Mouse (Mus musculus): ENCODE data around the gene Prdm16. TPM values are rescaled to one million over a fixed set of nuclear protein-coding genes. Genes with fewer than 3 reads are reported as not detected.

Prdm16 gene
- polyA plus RNA-seq, 2 experiments from 2014 or later = 0.41 to 4.1 TPM

DNA sequence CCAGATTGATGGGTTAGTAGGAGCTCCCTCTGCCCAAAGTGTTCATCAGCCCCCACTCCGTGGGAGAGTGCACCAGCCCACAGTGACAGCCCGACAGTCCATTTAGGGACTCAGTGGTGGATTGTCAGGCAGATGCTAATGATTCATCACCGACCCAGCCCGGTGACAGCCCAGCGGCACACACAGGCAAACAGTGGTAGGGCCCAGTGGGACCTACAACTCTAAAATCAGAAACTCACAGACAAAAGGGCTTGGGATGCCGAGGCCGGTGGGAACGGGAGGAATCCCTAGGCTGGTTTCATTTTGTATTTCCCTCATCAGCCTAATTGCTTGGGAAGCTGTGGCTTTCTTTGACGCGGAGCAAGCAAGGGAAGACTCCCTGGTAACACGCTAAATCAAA, 80.3 kb downstream of the Prdm16 start:
- no peak for ATAC-seq

- ATAC-seq = no peak
Measured at GRCm38 (mm10) chr4:154549961-154550393, 86.7 kb downstream of the Prdm16 start.

GRCm38 (mm10) chr4:154549497-154549896, 87.2 kb downstream of the Prdm16 start:
- ATAC-seq = no peak

DNA sequence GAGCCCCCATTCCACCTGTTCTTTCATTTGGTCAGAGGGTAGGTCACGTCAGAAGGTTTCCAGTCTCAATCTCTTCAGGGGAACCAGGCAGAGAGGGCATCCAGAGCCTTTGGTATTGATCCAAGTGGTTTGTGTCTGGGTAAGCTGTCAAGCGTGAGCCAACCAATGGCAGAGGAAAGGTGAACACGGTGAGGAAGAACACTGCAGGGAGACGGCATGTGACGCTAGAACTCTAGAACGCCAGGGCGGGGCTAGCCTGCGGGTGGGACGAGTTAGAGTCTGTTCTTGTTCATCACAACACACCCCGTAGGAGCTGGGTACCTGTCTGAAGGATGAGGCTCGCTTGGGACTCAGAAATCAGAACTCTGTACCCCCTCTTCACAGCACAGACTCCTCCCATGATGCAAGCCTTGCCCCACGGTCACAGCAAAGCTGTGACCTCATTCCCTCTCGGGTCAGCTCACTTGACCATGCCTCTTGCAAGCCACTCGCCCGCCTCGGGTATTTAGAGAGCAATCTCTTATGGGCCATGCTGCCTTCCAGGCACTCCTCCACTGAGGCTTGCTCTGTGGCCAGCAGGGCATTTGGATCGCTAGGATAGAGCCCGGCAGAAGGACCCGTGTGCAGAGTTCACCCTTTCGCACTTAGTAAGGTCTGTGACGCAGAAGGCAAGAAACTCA, 89.4 kb downstream of the Prdm16 start:
- no peak for ATAC-seq

DNA sequence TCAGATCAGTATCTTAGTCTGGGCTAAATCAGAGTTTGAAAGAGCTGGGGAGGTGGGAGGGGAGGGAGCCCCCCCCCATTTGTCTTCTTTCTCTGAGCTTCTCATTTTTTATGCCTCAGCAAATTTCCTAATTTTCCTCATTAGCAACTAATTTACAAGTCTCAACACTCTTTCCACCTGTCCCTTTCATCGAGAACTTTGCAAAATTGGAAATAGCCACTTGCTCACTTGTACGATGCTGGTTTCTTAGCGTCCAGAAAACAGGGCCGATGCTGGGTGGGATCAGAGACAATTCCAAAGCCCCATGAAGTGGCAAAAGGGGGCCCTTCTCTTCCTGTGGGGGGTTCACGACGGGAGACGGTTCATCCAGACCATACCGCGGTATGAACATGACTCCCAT, 91.4 kb downstream of the Prdm16 start:
- ATAC-seq = no peak

- ATAC-seq = no peak
Measured at GRCm38 (mm10) chr4:154543921-154544320, 92.8 kb downstream of the Prdm16 start.

DNA sequence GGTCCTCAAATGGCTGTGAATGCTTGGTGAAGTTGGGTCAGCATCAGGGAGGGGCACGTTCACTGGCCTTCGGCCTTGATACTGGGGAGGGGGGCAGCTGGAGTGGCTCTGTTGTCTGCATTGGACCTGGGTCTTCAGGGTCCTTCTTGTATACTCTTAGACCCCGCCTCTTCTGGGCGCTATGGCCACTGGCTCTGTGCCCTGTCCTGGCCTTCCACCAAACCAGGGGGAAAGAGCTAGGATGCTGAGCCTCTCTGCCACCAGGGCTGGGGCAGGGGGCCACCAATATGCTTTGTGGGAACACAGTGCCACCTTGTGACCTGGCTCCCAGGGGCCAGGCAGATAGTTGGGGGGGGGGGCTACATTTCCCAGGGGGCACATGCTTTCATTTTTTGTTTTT, 93.5 kb downstream of the Prdm16 start:
- no peak for ATAC-seq

DNA sequence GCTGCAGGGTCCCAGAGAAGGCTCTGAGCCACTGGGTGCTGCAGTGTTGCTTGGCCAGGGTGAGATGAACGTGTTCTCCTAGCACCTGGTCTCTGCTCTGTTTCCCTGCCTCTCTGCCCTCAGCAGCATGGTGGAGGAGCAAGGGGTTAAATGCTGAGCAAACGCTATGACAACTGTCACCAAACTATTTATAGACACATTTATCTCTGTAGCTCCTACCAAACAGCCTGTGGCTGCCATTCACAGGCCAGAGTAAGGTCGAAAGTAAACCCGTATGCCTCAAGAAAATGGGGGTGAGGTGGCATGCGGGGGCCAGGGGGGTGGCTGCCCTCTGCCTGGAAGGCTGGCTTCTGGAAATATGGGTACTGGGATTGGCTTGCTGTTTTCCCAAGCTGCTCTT, 94.1 kb downstream of the Prdm16 start:
- ATAC-seq = no peak

GRCm38 (mm10) chr4:154541632-154542276, 94.9 kb downstream of the Prdm16 start:
- ATAC-seq = no peak

GRCm38 (mm10) chr4:154540671-154541070, 96.0 kb downstream of the Prdm16 start:
- no peak for ATAC-seq

DNA sequence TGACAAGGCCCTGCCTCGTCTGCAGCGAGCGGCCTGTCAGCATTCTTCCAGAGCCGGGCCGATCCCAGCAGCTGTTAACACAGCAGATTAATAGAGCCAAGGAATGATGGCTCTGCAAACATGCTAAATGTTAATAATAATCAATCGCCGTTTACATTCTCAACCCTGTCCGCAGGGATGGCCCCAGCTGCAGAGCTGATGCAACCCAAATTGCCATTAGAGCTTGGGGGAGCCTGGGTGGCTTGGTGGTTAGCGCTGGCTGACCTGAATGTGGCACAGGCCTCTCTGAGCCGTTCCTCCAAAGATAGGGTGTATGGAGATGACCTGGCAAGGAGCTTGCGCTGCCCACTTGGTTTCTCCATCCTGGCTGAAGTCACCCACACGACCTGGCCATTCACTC, 97.0 kb downstream of the Prdm16 start:
- no peak for ATAC-seq

DNA sequence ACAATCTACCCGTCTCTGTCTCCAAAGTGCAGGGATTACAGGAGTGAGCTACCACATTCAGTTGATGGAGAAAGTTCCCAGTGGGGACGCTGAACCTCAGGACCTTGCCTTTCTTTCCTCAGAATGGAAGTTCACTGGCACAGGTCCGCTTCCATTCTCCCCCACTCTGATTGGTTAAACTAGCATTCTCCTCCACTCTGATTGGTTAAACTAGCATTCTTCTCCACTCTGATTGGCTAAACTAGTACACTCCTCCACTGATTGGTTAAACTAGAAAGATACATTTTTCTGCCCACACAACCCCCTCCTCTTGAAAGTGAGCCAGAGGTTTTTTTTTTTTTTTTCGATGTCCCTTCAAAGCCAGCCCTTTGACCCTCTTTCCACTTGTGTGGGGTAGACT, 97.9 kb downstream of the Prdm16 start:
- ATAC-seq = no peak

DNA sequence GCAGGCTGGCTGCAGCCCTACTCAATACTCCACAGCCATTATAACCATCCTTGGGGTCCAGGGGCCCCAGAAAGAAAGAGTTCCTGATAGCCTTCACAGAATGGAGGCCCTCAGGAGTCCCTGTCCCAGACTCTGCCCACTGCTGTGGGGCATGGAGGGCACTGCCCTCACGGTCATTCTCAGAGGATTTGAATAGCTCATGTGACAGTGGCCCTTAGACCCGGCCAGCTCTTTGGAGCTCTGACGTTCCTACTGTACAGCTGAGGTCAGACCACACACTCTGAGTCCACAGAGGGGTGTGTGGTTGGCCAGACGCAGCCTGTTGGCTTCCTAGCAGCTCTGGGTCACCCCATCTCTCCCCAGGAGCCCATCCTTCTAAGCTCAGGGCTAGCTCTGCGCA, 100.6 kb downstream of the Prdm16 start:
- no peak for ATAC-seq

- ATAC-seq = no peak
Measured at GRCm38 (mm10) chr4:154531368-154531767, 105.3 kb downstream of the Prdm16 start.

GRCm38 (mm10) chr4:154530336-154530735, 106.3 kb downstream of the Prdm16 start:
- ATAC-seq = no peak

GRCm38 (mm10) chr4:154527506-154527905, 109.2 kb downstream of the Prdm16 start:
- ATAC-seq = no peak

- no peak for ATAC-seq
Measured at GRCm38 (mm10) chr4:154526351-154526786, 110.3 kb downstream of the Prdm16 start.

GRCm38 (mm10) chr4:154523898-154524297, 112.8 kb downstream of the Prdm16 start:
- ATAC-seq = no peak

DNA sequence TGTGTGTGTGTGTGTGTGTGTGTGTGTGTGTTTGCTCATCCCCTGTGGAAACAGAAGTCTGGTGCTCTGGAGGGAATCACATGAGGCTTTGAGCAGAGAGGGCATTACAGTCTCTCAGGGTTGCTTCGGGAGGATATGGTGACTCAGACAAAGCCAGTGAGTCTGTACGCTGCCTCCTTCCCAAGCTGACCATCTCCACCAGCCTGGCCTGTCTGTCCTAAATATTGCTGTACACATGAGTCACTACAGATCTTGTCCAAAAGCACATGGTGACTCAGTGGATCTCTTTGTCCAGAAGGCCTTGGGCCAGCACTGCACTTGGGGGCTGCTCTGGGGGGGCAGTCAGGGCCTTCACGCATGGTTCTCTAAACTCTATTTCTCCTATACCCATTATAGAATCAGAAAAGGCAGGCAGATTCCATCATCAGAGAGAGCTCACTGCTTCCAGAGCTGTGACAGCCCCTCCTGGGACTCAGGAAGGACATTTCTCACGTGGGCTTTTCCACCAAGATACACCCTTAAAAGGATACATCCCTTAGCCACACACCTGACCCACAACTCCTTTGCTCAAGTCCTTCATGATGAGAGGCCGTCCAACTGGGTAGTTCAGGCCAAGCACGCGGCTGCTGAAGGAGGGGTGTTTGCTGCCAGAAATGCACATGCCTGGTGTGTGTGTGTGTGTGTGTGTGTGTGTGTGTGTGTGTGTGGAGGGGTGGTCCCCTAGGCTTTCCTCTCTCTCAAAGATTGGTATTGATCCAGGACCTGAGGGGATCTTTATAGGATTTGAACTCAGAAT, 114.6 kb downstream of the Prdm16 start:
- no peak for ATAC-seq

GRCm38 (mm10) chr4:154519470-154520037, 117.1 kb downstream of the Prdm16 start:
- ATAC-seq = no peak

- ATAC-seq = no peak
Measured at GRCm38 (mm10) chr4:154517991-154518390, 118.7 kb downstream of the Prdm16 start.

DNA sequence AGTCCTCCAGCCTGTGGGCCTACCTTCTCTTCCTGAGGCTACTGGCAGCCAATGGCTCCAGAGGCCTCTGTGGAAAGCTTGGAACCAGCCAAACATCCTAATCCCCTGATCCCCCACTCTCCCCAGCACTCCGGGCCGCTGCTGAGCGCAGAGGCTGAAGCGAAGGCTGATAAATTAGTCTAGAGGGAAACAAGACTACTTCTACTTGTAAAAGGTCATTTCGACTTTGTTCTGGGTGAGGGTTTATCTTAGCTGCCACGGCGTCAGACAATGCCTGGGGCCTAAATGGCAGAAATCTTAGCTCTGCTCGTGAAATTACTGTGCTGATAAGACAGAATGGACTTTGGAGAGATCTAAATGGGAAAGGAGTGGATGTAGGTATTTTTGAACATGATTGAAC, 120.2 kb downstream of the Prdm16 start:
- ATAC-seq = no peak

DNA sequence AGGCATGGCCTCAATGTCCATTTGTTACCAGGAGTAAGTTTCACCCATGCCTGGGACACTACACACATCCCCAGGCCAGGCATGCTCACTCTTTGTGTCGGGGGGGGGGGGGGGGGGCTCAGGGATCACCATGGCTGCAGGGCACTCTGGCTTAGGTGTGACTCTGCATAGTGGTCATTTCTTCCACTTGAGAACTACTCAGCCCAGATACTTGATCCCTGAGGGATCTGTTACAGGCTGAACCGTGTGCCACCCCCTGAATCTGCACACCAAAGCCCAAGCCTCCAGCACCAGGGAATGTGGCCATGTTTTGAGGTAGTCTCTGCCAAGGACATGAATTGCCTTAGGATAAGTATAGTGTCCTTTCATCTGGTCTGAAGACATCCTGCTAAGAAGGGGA, 123.0 kb downstream of the Prdm16 start:
- no peak for ATAC-seq
